Mouse (Mus musculus) gastrocnemius, adult 8-10 months (tissue): ENCODE results near the gene Kif5a. TPM values are rescaled to one million over a fixed set of nuclear protein-coding genes. Genes with fewer than 3 reads are reported as not detected.

Source experiments
- DNase-seq, 2 experiments: peaks; one replicate each; pipeline ENCODE4 v3.0.0; 2022; ENCODE audit warnings: low spot score in 2 of 2
- total RNA-seq, 4 experiments: library from RNA; stranded (reverse); gene quantifications; 2 replicates each; pipeline ENCODE4 v1.2.4; 2022

The Kif5a gene
- total RNA-seq, 4 experiments from 2014 or later: 0.22 to 0.36 (median 0.29) TPM

DNA sequence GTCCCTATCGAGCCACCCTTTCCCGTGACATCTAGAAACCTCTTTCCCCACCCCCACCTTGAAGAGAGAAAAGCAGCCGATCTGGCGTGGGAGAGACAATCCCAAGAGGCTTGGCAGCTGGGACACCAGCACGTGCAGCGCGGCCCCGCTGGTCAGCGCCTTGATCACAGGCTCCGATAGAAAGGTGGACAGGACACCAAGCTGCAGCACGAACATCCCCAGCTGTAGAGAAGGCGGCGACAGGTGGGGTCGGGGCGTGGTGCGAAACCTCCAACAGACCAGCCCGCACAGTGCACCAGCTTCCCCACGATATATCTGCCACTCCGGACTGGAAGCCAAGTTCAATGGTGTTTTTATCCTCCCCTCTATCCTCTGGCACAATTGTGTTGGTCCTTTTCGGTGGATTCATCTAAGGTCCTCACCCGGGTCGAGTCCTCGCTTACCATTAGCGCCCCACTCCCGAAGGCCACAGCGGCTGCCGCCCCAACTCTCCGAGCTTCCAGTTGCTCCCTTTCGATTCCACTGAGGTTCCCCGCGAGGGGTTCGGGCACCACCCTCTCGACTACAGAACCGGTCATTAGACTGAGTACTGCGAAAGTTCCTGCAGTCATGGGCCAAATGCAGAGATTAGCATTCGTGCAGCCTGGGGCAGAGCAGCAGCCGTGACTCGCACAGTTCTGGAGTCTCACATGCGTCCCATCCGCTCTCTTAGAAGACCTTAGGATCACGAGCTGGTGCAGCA is 84.7 kb downstream of the Kif5a start:
- no peak for DNase-seq

DNA sequence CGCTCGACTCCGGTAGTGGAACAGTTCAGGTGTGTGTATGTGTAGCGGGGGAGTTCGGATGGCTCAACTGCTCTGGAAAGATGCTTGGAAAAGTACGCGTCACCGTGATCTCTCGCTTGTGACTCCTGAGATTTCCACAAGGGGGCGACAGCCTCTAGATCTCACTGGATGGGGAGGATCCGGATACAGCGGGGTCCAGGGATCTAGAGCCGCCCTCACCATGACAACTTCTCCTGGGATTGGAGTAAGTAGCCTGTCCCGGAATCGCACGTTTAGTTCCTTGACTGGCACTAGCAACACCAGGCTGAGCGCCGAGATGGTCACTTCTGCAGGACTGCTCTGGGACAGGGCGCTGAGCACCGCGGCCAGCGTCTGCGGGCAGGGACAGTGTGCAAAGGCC is 85.4 kb downstream of the Kif5a start:
- peak; percentile 42 to 46 for DNase-seq

DNA sequence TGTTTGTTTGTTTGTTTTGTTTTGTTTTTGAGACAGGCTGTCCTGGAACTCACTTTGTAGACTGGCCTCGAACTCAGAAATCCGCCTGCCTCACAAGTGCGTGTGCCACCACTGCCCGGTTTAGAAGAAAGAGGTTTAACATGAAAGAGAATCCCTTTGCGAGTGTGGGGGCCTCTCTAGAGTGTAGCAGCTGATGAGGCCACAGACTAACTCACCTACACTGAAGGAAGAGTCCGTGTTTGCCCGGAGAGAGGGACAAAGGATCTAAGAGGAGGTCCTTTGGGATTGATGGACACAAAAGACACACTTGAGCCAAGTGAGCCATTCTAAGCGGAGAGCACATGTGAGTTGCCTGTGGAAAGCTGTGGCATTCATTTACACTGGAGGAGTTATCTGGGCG is 85.9 kb downstream of the Kif5a start:
- DNase-seq: no peak

- peak in 1 of 2 experiments; percentile 1 for DNase-seq
These were observed 86.4 kb downstream of the Kif5a start for GRCm38 (mm10) chr10:127176756-127177155.

DNA sequence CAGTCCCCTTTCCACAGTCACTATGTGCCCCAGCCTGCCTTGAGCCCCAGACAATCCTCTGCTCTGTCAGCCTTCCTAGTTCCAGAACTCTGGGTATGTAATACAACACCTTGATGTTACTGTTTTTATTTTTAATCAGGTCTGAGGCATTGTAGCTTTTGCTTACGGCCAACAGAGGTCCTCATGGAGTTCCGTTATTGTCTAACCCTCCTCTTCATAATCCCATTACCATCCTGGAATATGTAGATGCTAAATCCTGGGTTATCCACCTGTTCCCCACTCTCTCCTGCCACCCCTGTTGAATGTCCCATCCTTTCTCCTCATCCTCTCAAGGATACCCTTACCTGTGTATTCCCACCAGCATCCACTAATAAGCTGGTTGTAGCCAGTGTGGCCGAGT is 86.9 kb downstream of the Kif5a start:
- DNase-seq: no peak

Other genes with a start within 250 kb of the Kif5a start
- gene Tsfm, start 232.5 kb downstream of the Kif5a start, total RNA-seq: 10 to 100 TPM; 19.5 to 24.0 (median 21.7) TPM
- 10 to 100 TPM in 1 of 4 experiments, 1 to 10 TPM in 3; 8.6 to 12.4 (median 9.6) TPM for gene Mettl1, start 221.9 kb downstream of the Kif5a start, total RNA-seq
- gene Eef1akmt3, start 221.8 kb downstream of the Kif5a start, total RNA-seq: not detected
- not detected for gene Cyp27b1, start 215.1 kb downstream of the Kif5a start, total RNA-seq
- 1 to 10 TPM in 1 of 4 experiments, under 1 TPM in 3; 0.17 to 1.3 (median 0.76) TPM for gene March9, start 203.2 kb downstream of the Kif5a start, total RNA-seq
- 10 to 100 TPM; 41.3 to 46.4 (median 43.8) TPM for gene Cdk4, start 199.8 kb downstream of the Kif5a start, total RNA-seq
- gene Tspan31, start 193.1 kb downstream of the Kif5a start, total RNA-seq: 10 to 100 TPM; 21.0 to 24.9 (median 21.5) TPM
- gene Agap2, start 188.1 kb downstream of the Kif5a start, total RNA-seq: 1 to 10 TPM in 2 of 4 experiments, under 1 TPM in 2; 0.60 to 1.7 (median 1.0) TPM
- gene Os9, start 142.2 kb downstream of the Kif5a start, total RNA-seq: 10 to 100 TPM in 2 of 4 experiments, 1 to 10 TPM in 2; 7.4 to 13.9 (median 10.8) TPM
- under 1 TPM; 0.29 to 0.70 (median 0.38) TPM for gene B4galnt1, start 98.1 kb downstream of the Kif5a start, total RNA-seq
- 1 to 10 TPM; 1.8 to 4.1 (median 2.7) TPM for gene Slc26a10, start 82.7 kb downstream of the Kif5a start, total RNA-seq
- gene Arhgef25, start 73.3 kb downstream of the Kif5a start, total RNA-seq: 10 to 100 TPM in 1 of 4 experiments, 1 to 10 TPM in 3; 7.1 to 12.1 (median 9.0) TPM
- gene Dtx3, start 67.6 kb downstream of the Kif5a start, total RNA-seq: 10 to 100 TPM; 22.1 to 27.1 (median 23.2) TPM
- 1 to 10 TPM; 7.6 to 8.8 (median 8.4) TPM for gene Pip4k2c, start 51.8 kb downstream of the Kif5a start, total RNA-seq
- gene Dctn2, start 3.0 kb upstream of the Kif5a start, total RNA-seq: 100 to 1,000 TPM in 2 of 4 experiments, 10 to 100 TPM in 2; 89.1 to 101 (median 99.3) TPM
- gene Mbd6, start 25.7 kb upstream of the Kif5a start, total RNA-seq: 10 to 100 TPM; 16.0 to 20.8 (median 17.4) TPM
- gene Mars, start 48.4 kb upstream of the Kif5a start, total RNA-seq: 10 to 100 TPM; 59.2 to 76.6 (median 66.0) TPM
- 1 to 10 TPM in 1 of 4 experiments, under 1 TPM in 3; 0.39 to 1.2 (median 0.57) TPM for gene Arhgap9, start 58.6 kb upstream of the Kif5a start, total RNA-seq
- under 1 TPM; 0.48 to 0.99 (median 0.78) TPM for gene Gli1, start 78.6 kb upstream of the Kif5a start, total RNA-seq
- not detected for gene Inhbe, start 91.1 kb upstream of the Kif5a start, total RNA-seq
- not detected for gene Inhbc, start 107.1 kb upstream of the Kif5a start, total RNA-seq
- gene R3hdm2, start 117.0 kb upstream of the Kif5a start, total RNA-seq: 100 to 1,000 TPM; 130 to 135 (median 131) TPM
- 100 to 1,000 TPM; 386 to 447 (median 408) TPM for gene Stac3, start 238.3 kb upstream of the Kif5a start, total RNA-seq